Mouse (Mus musculus): ENCODE measurements at regions not wholly inside any gene's neighbourhood (a gene's known extent, or its start where the extent isn't known, plus 50 kb on each side); places are given as distances from the start of the nearest gene placed in this dataset.
"Not testable (repeated sequence)": the region's sequence is repeated elsewhere in the genome, so short reads cannot be mapped to it uniquely, and the experiment has no call there.

DNA sequence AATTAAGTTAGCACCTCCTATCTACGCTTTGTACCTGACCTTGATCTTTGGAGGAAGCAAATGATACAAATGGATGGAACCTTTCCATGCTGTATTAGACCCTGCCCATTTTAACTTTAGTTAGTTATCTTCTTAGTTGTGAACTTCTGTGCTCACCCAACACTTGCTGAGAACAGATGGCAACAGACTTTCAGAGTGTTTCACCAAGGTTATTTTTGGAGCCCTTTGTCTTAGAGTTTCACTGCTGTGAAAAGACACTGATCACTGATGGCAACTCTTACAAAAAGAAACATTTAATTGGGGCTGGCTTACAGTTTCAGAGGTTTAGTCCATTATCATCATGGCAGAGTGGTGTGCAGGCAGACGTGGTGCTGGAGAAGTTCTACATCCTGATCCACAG is 88.8 kb upstream of the Zfp746 start:
- no peak for DNase-seq (ENCODE audit: low spot score)

DNA sequence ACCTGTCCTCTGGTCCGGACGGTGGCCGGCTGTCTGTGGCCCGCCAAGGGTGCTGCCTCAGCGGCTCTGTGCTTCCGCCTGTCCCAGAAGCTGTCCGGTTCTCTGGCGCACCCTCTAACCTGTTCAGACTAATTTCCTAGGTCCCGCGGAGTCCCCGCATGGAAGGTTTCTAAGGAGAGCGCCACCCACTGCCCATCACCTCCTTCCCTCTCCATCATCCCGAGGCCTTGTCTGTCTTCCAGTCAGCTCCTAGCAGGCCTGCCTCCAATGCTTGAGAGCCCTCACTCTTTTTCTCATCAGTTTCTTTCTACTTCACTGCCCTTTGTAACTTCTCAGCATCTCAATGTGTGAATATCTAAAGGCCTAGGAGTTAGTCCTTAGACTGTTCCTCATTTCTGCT is 86.4 kb upstream of the Zfp746 start:
- not testable (repeated sequence) for DNase-seq (ENCODE audit: low spot score)

DNA sequence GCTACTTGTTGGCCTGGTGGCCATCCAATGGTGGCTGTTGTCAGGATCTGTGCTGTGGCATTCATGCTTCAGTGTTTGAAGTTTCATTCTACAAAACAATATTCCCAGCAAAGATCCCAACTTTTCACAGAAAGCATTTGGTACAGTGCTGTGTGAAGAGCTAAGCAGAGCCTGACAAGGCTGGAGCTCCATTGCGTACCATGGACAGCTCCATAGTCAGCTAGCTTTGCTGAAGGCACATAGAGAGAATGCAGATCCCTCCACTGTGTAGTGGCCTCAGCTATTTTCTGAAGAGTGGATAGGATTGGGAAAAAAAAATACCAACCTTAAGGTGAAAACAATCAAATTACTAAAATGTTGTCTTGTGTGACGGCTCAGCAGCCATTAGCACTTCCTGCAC is 50.5 kb upstream of the Zfp746 start:
- DNase-seq (ENCODE audit: low spot score): peak; percentile 26
